Comparison of ENCODE assay signal across 13 mouse cellular contexts in the genomic region with DNA sequence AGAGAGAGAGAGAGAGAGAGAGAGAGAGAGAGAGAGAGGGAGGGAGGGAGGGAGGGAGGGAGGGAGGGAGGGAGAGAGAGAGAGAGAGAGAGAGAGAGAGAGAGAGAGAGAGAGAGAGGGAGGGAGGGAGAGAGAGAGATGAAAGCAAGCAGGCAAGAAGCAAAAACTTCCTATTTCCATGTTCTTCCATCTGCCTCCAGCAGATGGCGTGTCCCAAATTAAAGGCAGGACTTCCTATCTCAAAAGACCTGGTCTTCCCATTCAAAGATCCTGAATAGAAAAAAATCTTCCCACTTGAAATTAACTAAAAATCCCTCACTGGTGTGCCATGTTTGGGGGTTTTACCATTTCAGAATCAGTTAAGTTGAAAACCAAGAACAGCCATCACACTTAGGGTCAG. TPM values are rescaled to one million over a fixed set of nuclear protein-coding genes. Genes with fewer than 3 reads are reported as not detected.
DNase-seq lines count a peak whose midpoint lies in the region; ATAC-seq and TF ChIP-seq lines count a peak whose summit lies in the region.
"Not testable (repeated sequence)": the region's sequence is repeated elsewhere in the genome, so short reads cannot be mapped to it uniquely, and the experiment has no call there.
"Had no signal": no experiment of that assay in that cellular context is flagged by ENCODE, and none has a peak within 500 bp of the region (broad histone marks: within the 10 kb centered on the region; RNA-seq: fewer than 3 reads in every experiment).

No protein-coding gene starts in this region.

- not testable (repeated sequence) for H3K9ac ChIP-seq in forebrain, postnatal 0 days; hindbrain, embryonic 14.5 days

- not testable (repeated sequence) for H3K4me3 ChIP-seq in forebrain, postnatal 0 days (ENCODE audit: low read depth, low read length); hindbrain, embryonic 14.5 days (replicated peaks; ENCODE audit: low read length); layer of hippocampus, adult 2 months; lung, adult 2 months (replicated peaks; ENCODE audit: extremely low read depth, low read depth, low read length)

- not testable (repeated sequence) for H3K27ac ChIP-seq in forebrain, postnatal 0 days (ENCODE audit: low read depth, low read length); hindbrain, embryonic 14.5 days; layer of hippocampus, adult 2 months

- TF ChIP-seq CTCF in forebrain, postnatal 0 days (IDR thresholded peaks at IDR 0.05; ENCODE audit: low read depth) = peak; percentile 61
- TF ChIP-seq CTCF in layer of hippocampus, adult 2 months (conservative IDR thresholded peaks at IDR 0.05) = peak; percentile 73
- TF ChIP-seq CTCF in lung, adult 2 months (IDR thresholded peaks at IDR 0.05; ENCODE audit: insufficient read depth, low read length) = 0 out of 2 replicates have a peak, but pooled peaks have one; percentile 6

- not testable (repeated sequence) for TF ChIP-seq POLR2A in lung, adult 2 months (IDR thresholded peaks at IDR 0.05; ENCODE audit: borderline replicate concordance, extremely low read depth, low read depth, low read length)

- H3K36me3 ChIP-seq in forebrain, postnatal 0 days (ENCODE audit: insufficient read depth); hindbrain, embryonic 14.5 days (replicated peaks; ENCODE audit: control insufficient read depth, insufficient read depth): not testable (repeated sequence)

- ATAC-seq in forebrain, postnatal 0 days; hindbrain, embryonic 14.5 days (ENCODE audit: low FRiP score): not testable (repeated sequence)

- not testable (repeated sequence) for H3K4me2 ChIP-seq in forebrain, postnatal 0 days (ENCODE audit: low read depth); hindbrain, embryonic 14.5 days (replicated peaks)

- peak; percentile 64 for DNase-seq in ZHBTc4 (ENCODE audit: low read depth, low spot score)
- DNase-seq in cerebellum, adult 8-10 months = peak; percentile 6
- DNase-seq in forebrain, postnatal 0 days = peak; percentile 45
- DNase-seq in hindbrain, embryonic 14.5 days (ENCODE audit: low spot score) = peak; percentile 39
- DNase-seq in layer of hippocampus, adult 2 months (ENCODE audit: low spot score in 2 of 2) = peak; percentile 32 to 50
- DNase-seq in lung, adult 2 months = not testable (repeated sequence)
- DNase-seq in right cerebral cortex, adult 2 months (ENCODE audit: low spot score in 2 of 2) = peak; percentile 49 to 59
- DNase-seq in urinary bladder, postnatal 36 days (ENCODE audit: low spot score in 2 of 2) = peak; percentile 14 to 19

- not testable (repeated sequence) for H3K9me3 ChIP-seq in forebrain, postnatal 0 days (ENCODE audit: low read length); hindbrain, embryonic 14.5 days (ENCODE audit: control insufficient read depth, low read length)

- WGBS in forebrain, postnatal 0 days = 8% methylated on average over 1 of the region's 1 CpGs
- WGBS in hindbrain, embryonic 14.5 days = 0% methylated on average over 1 of the region's 1 CpGs
- 10% methylated on average over 1 of the region's 1 CpGs for WGBS in lung, adult 2 months

- not testable (repeated sequence) for H3K27me3 ChIP-seq in forebrain, postnatal 0 days (ENCODE audit: insufficient read depth, low read length); hindbrain, embryonic 14.5 days (ENCODE audit: control insufficient read depth, insufficient read depth, low read length)

- not testable (repeated sequence) for H3K4me1 ChIP-seq in forebrain, postnatal 0 days (ENCODE audit: insufficient read depth); hindbrain, embryonic 14.5 days (replicated peaks; ENCODE audit: control insufficient read depth, insufficient read depth, low read length); lung, adult 2 months (ENCODE audit: control insufficient read depth, insufficient read depth, low read length)

RNA-seq across cellular contexts. Expression of gene Vmn1r39, which starts 30.2 kb away (rescaled TPM):
- total RNA-seq in forebrain, postnatal 0 days (2014; rRNA removed) = not detected in 2 replicates
- not detected in 2 replicates for polyA plus RNA-seq in forebrain, postnatal 0 days (2015; fragmentation: Nextera tagmentation; extraction: Ambion mirVana)
- polyA plus RNA-seq in hindbrain, embryonic 14.5 days (2014; fragmentation: Nextera tagmentation; extraction: Ambion mirVana) = not detected in 2 replicates
- not detected for total RNA-seq in layer of hippocampus, adult 2 months (2021)
- not detected in 2 replicates for polyA plus RNA-seq in lung, adult 2 months (2012; rRNA removed)
- total RNA-seq: layer of hippocampus, adult 18-20 months had no signal
- polyA plus RNA-seq: forebrain, embryonic 12.5 days; heart, embryonic 12.5 days; lung, embryonic 16.5 days; neural tube, embryonic 11.5 days had no signal

RNA-seq across cellular contexts. Expression of gene Gng12, which starts 55.6 kb away (rescaled TPM):
- total RNA-seq in forebrain, postnatal 0 days (2014; rRNA removed) = 23.5 and 27.8 TPM in 2 replicates
- polyA plus RNA-seq in forebrain, postnatal 0 days (2015; fragmentation: Nextera tagmentation; extraction: Ambion mirVana) = 40.5 and 52.0 TPM in 2 replicates
- 71.2 and 83.5 TPM in 2 replicates for polyA plus RNA-seq in hindbrain, embryonic 14.5 days (2014; fragmentation: Nextera tagmentation; extraction: Ambion mirVana)
- 10 to 100 TPM; 61.8 to 62.6 TPM for total RNA-seq in layer of hippocampus, adult 2 months (2021)
- polyA plus RNA-seq in lung, adult 2 months (2012; rRNA removed) = 19.7 and 29.8 TPM in 2 replicates

RNA-seq across cellular contexts. Expression of gene Vmn1r38, which starts 58.2 kb away (rescaled TPM):
- not detected in 2 replicates for total RNA-seq in forebrain, postnatal 0 days (2014; rRNA removed)
- not detected in 2 replicates for polyA plus RNA-seq in forebrain, postnatal 0 days (2015; fragmentation: Nextera tagmentation; extraction: Ambion mirVana)
- not detected in 2 replicates for polyA plus RNA-seq in hindbrain, embryonic 14.5 days (2014; fragmentation: Nextera tagmentation; extraction: Ambion mirVana)
- not detected for total RNA-seq in layer of hippocampus, adult 2 months (2021)
- not detected in 2 replicates for polyA plus RNA-seq in lung, adult 2 months (2012; rRNA removed)
- total RNA-seq: layer of hippocampus, adult 18-20 months had no signal
- polyA plus RNA-seq: forebrain, embryonic 12.5 days; heart, embryonic 12.5 days; lung, embryonic 16.5 days; neural tube, embryonic 11.5 days had no signal

Comparison
In these comparisons a context has a peak if more than half of its experiments do, and no peak if none do; other contexts are left out.
1. CTCF ChIP-seq: peak in every context shown above with its lines; median percentile 73 in layer of hippocampus, adult 2 months; 61 in forebrain, postnatal 0 days; 6 in lung, adult 2 months.